Mouse (Mus musculus) CH12.LX (cell line): Measurements from ENCODE around the gene 5730522E02Rik. TPM values are rescaled to one million over a fixed set of nuclear protein-coding genes. Genes with fewer than 3 reads are reported as not detected.

ENCODE experiments used
- DNase-seq: peaks from one replicate; pipeline ENCODE4 v3.0.0-alpha.2; 2013; ENCODE audit errors: extremely low read depth
- H3K27ac ChIP-seq: 2 replicates; pipeline ENCODE4 v1.5.1; 2012; ENCODE audit warnings: low read depth, mild to moderate bottlenecking, control low read depth, moderate library complexity; ENCODE audit not compliant: insufficient read depth
- H3K27me3 ChIP-seq: replicated peaks from 2 replicates; pipeline ENCODE3; 2012; ENCODE audit warnings: inconsistent platforms
- H3K36me3 ChIP-seq, 2 experiments: replicated peaks in 1 of 2; 2 replicates each; pipeline versions ENCODE3 to v1.6.1; 2012; ENCODE audit warnings: inconsistent platforms in 1 of 2, low read length in 1 of 2, mild to moderate bottlenecking in 1 of 2, mixed read lengths in 1 of 2, moderate library complexity in 1 of 2; ENCODE audit not compliant: control insufficient read depth in 1 of 2, insufficient read depth in 1 of 2
- H3K4me1 ChIP-seq, 2 experiments: 2 replicates each; pipeline ENCODE4 v1.6.1; 2012; ENCODE audit warnings: inconsistent platforms in 1 of 2, moderate library complexity in 1 of 2; ENCODE audit not compliant: insufficient read depth in 2 of 2, control insufficient read depth in 1 of 2
- H3K4me2 ChIP-seq: 2 replicates; pipeline ENCODE4 v1.6.1; 2012; ENCODE audit warnings: low read depth, mild to moderate bottlenecking, control low read depth; ENCODE audit not compliant: poor library complexity, insufficient read depth, severe bottlenecking
- H3K4me3 ChIP-seq, 3 experiments: fragments of 150-350 bp in 1 of 3; sonication (generic) in 1 of 3; replicated peaks in 1 of 3; 2 replicates each; pipeline versions ENCODE3 to v1.5.1; 2011 to 2012; ENCODE audit warnings: low read depth in 2 of 3, low read length in 2 of 3, mild to moderate bottlenecking in 2 of 3, moderate library complexity in 2 of 3, control low read depth in 1 of 3, improper control_type of control experiment in 1 of 3, inconsistent platforms in 1 of 3, mixed read lengths in 1 of 3; ENCODE audit not compliant: poor library complexity in 1 of 3
- H3K79me2 ChIP-seq: replicated peaks from 2 replicates; pipeline ENCODE4 v1.6.1; 2012; ENCODE audit warnings: mild to moderate bottlenecking, moderate library complexity; ENCODE audit not compliant: control insufficient read depth, poor library complexity, insufficient read depth, severe bottlenecking; ENCODE audit errors: extremely low read depth
- H3K9ac ChIP-seq: 2 replicates; pipeline ENCODE4 v1.6.1; 2012; ENCODE audit warnings: low read depth, mild to moderate bottlenecking, control low read depth, moderate library complexity; ENCODE audit not compliant: insufficient read depth
- H3K9me3 ChIP-seq: replicated peaks from 2 replicates; pipeline ENCODE3; 2012; ENCODE audit warnings: low read length, inconsistent platforms, mixed read lengths
- BHLHE40 ChIP-seq: IDR thresholded peaks from 2 replicates; pipeline ENCODE4 v1.6.1; 2011; ENCODE audit warnings: mild to moderate bottlenecking, low read depth, low read length, improper control_type of control experiment
- CHD2 ChIP-seq: IDR thresholded peaks from 2 replicates; pipeline ENCODE4 v1.6.1; 2011; ENCODE audit warnings: low read length, improper control_type of control experiment
- CTCF ChIP-seq, 2 experiments: IDR thresholded peaks in 1 of 2; conservative IDR thresholded peaks in 1 of 2; 2 replicates each; pipeline ENCODE4 v1.5.1; 2011 to 2012; ENCODE audit warnings: low read depth in 2 of 2, low read length in 2 of 2, improper control_type of control experiment in 1 of 2, inconsistent platforms in 1 of 2, mild to moderate bottlenecking in 1 of 2, moderate library complexity in 1 of 2
- E2F4 ChIP-seq: IDR thresholded peaks from 2 replicates; pipeline ENCODE4 v1.6.1; 2011; ENCODE audit warnings: low read depth, low read length, improper control_type of control experiment; ENCODE audit not compliant: insufficient replicate concordance
- ELF1 ChIP-seq: IDR thresholded peaks from 2 replicates; pipeline ENCODE4 v1.6.1; 2014; ENCODE audit warnings: low read depth, mild to moderate bottlenecking, inconsistent platforms, low read length, improper control_type of control experiment
- GABPA ChIP-seq: IDR thresholded peaks from 2 replicates; pipeline ENCODE4 v1.6.1; 2012; ENCODE audit warnings: low read depth, low read length, improper control_type of control experiment, inconsistent platforms; ENCODE audit not compliant: insufficient replicate concordance
- IRF4 ChIP-seq: IDR thresholded peaks from 2 replicates; pipeline ENCODE4 v1.6.1; 2014; ENCODE audit warnings: low read depth, mild to moderate bottlenecking, inconsistent platforms, low read length, improper control_type of control experiment
- JUN ChIP-seq: IDR thresholded peaks from 2 replicates; pipeline ENCODE4 v1.6.1; 2011; ENCODE audit warnings: low read depth, mild to moderate bottlenecking, low read length, improper control_type of control experiment, moderate library complexity; ENCODE audit not compliant: insufficient read depth
- MAX ChIP-seq: IDR thresholded peaks from 2 replicates; pipeline ENCODE4 v1.6.1; 2011; ENCODE audit warnings: low read length, improper control_type of control experiment
- MAZ ChIP-seq: IDR thresholded peaks from 2 replicates; pipeline ENCODE4 v1.6.1; 2012; ENCODE audit warnings: low read depth, mild to moderate bottlenecking, inconsistent platforms, low read length, improper control_type of control experiment, moderate library complexity
- MEF2A ChIP-seq: IDR thresholded peaks from 2 replicates; pipeline ENCODE4 v1.6.1; 2014; ENCODE audit warnings: low read depth, mild to moderate bottlenecking, inconsistent platforms, low read length, improper control_type of control experiment, borderline replicate concordance
- MXI1 ChIP-seq: IDR thresholded peaks from 2 replicates; pipeline ENCODE4 v1.6.1; 2011; ENCODE audit warnings: mild to moderate bottlenecking, low read depth, low read length, improper control_type of control experiment
- PAX5 ChIP-seq: IDR thresholded peaks from 2 replicates; pipeline ENCODE4 v1.6.1; 2012; ENCODE audit warnings: low read length, inconsistent platforms, mixed read lengths
- POLR2A ChIP-seq: IDR thresholded peaks from 2 replicates; pipeline ENCODE4 v1.6.1; 2011; ENCODE audit warnings: low read depth, mild to moderate bottlenecking, improper control_type of control experiment, low read length
- POLR2AphosphoS2 ChIP-seq: IDR thresholded peaks from 2 replicates; pipeline ENCODE4 v1.6.1; 2011; ENCODE audit warnings: low read depth, low read length, improper control_type of control experiment
- RAD21 ChIP-seq: IDR thresholded peaks from 2 replicates; pipeline ENCODE4 v1.6.1; 2011; ENCODE audit warnings: low read depth, mild to moderate bottlenecking, low read length, improper control_type of control experiment, moderate library complexity
- TBP ChIP-seq: conservative IDR thresholded peaks from 2 replicates; pipeline ENCODE4 v1.6.1; 2011; ENCODE audit warnings: low read depth, low read length, improper control_type of control experiment
- UBTF ChIP-seq: IDR thresholded peaks from 2 replicates; pipeline ENCODE4 v1.6.1; 2012; ENCODE audit warnings: low read depth, mild to moderate bottlenecking, inconsistent platforms, low read length, improper control_type of control experiment, moderate library complexity
- USF2 ChIP-seq: conservative IDR thresholded peaks from 2 replicates; pipeline ENCODE4 v1.6.1; 2011; ENCODE audit warnings: low read depth, low read length, improper control_type of control experiment
- ZKSCAN1 ChIP-seq: IDR thresholded peaks from 2 replicates; pipeline ENCODE4 v1.6.1; 2012; ENCODE audit warnings: low read depth, inconsistent platforms, low read length, improper control_type of control experiment, borderline replicate concordance
- ZMIZ1 ChIP-seq: IDR thresholded peaks from 2 replicates; pipeline ENCODE4 v1.6.1; 2012; ENCODE audit warnings: low read depth, mild to moderate bottlenecking, inconsistent platforms, low read length, improper control_type of control experiment
- ZNF384 ChIP-seq: IDR thresholded peaks from 2 replicates; pipeline ENCODE4 v1.6.1; 2012; ENCODE audit warnings: low read depth, low read length, improper control_type of control experiment, inconsistent platforms
- dilution Hi-C: fragments of 300-500 bp; cut with MboI; formaldehyde crosslinking; loops from 2 replicates; pipeline ENCODE4 v1.14.3; 2020; ENCODE audit warnings: low sequenced_read_pairs; ENCODE audit not compliant: extremely low pct_unique_long_range_greater_than_20kb, extremely low pct_ligation_motif_present
- in situ Hi-C: fragments of 300-500 bp; cut with MboI; formaldehyde crosslinking; loops from 3 replicates; pipeline ENCODE4 v1.14.3; 2019; ENCODE audit warnings: low sequenced_read_pairs, low pct_ligation_motif_present, low pct_unique_long_range_greater_than_20kb, mixed read lengths
- polyA plus RNA-seq: library from polyadenylated mRNA; unstranded; fragments of >175 nt; gene quantifications from 2 replicates; pipeline ENCODE4 v1.2.1, GENCODE M21; 2012; ENCODE audit warnings: low read depth; ENCODE audit not compliant: insufficient read length
- total RNA-seq, 2 experiments: library from RNA; depleted of rRNA; stranded (reverse); fragments of 300-350 nt in 1 of 2; fragments of >200 nt in 1 of 2; gene quantifications; 2 replicates each; pipeline ENCODE4 v1.2.3; 2012 to 2014

The 5730522E02Rik gene
- total and polyA plus RNA-seq, 3 experiments, result not detected

DNA sequence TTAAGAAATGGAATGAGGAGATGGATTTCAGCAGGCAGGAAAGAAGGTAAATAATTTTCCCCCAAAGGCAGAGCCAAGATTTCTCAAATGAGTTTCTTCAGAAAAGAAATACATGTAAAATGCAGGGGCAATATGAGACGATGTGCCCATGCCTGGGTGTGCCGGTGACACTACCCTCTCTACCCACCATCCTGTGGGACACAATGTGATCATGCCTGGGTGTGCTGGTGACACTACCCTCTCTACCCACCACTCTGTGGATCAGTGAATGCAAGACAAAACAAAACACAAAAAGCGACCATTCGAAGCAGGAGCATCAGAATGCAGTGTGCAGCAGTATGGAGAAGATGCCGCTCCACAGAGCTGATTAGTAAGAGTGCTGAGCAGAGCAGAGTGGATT, 610.5 kb downstream of the 5730522E02Rik start:
- Histone ChIP-seq H3K36me3 (no peaks in the 10 kb centered on the region), H3K27me3 (no peaks in the 10 kb centered on the region), H3K4me3 (no peak overlapping the region), H3K9me3 (no peaks in the 10 kb centered on the region), H3K27ac (no peak overlapping the region), H3K4me2 (no peak overlapping the region), H3K4me1 (peaks cover 0 to 6% of the 10 kb centered on the region in 2 experiments; a peak in 1 of 4 replicates), H3K9ac (no peak overlapping the region), H3K79me2 (no peaks in the 10 kb centered on the region)
- in situ Hi-C loops, result no loop called here
- dilution Hi-C loops, result no loop called here
- DNase-seq, result no peak
- no peak for TF ChIP-seq MEF2A
- no peak for TF ChIP-seq RAD21
- TF ChIP-seq ZNF384, result no peak
- TF ChIP-seq MXI1, result no peak

DNA sequence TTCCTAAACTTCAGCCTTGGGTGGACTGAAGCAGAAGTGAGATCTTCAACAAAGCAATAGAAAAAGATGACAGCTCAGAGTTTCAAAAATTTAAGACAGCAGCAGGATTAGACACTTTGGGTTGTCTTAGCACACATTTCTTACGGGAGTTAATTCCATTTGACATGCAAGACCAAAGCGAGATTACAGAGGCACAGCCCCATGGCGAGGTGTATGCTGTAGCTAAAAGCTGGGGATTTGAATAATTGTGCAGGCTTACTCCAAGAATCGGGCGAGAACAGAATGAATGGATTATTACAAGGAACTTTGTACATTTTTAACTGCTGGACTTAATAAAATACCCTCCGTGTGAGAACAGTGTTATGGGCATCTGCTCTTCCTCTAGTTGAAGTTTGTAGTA, 615.3 kb downstream of the 5730522E02Rik start:
- H3K36me3 ChIP-seq, result no peaks in the 10 kb centered on the region
- H3K4me3 ChIP-seq, result no peak overlapping the region
- TF ChIP-seq CTCF (conservative IDR thresholded peaks at IDR 0.05 in 1 of 2, IDR thresholded peaks at IDR 0.05 in 1 of 2; ENCODE audit: low read depth in 2 of 2, low read length in 2 of 2) (no peak), IRF4 (no peak), CHD2 (no peak), TBP (no peak), ZNF384 (no peak), E2F4 (no peak), BHLHE40 (no peak), ZMIZ1 (no peak), MAZ (no peak), MAX (no peak), ELF1 (no peak), POLR2A (no peak), ZKSCAN1 (no peak), UBTF (no peak), POLR2AphosphoS2 (no peak), JUN (no peak), USF2 (no peak), PAX5 (no peak), GABPA (no peak)
- TF ChIP-seq, all 38 proteins: peak for 0
- dilution Hi-C loops (no loop called here), in situ Hi-C loops (no loop called here)
- no peak for DNase-seq
- no peak overlapping the region for H3K9ac ChIP-seq
- no peak overlapping the region for H3K27ac ChIP-seq
- H3K9me3 ChIP-seq, result no peaks in the 10 kb centered on the region
- H3K27me3 ChIP-seq, result no peaks in the 10 kb centered on the region
- no peaks in the 10 kb centered on the region for H3K79me2 ChIP-seq
- no peaks in the 10 kb centered on the region for H3K4me1 ChIP-seq
- H3K4me2 ChIP-seq, result no peak overlapping the region
